Mouse (Mus musculus): ENCODE data around the gene Foxp1.

GRCm38 (mm10) chr6:99176216-99176615 is 346.3 kb downstream of the Foxp1 start:
- TF ChIP-seq REST (IDR thresholded peaks at IDR 0.05; ENCODE audit: insufficient read depth, insufficient read length) (no peak), POLR2A (IDR thresholded peaks at IDR 0.05; ENCODE audit: insufficient read length, low read depth) (no peak), POLR2AphosphoS2 (IDR thresholded peaks at IDR 0.05; ENCODE audit: insufficient read length, low read depth) (no peak), CEBPB (IDR thresholded peaks at IDR 0.05; ENCODE audit: insufficient read depth, poor library complexity, severe bottlenecking) (no peak)
